Mouse (Mus musculus) right cerebral cortex, adult 2 months (tissue): ENCODE measurements at regions not wholly inside any gene's neighbourhood (a gene's known extent, or its start where the extent isn't known, plus 50 kb on each side); places are given as distances from the start of the nearest gene placed in this dataset.

ENCODE experiments used
- DNase-seq, 2 experiments: peaks; one replicate each; pipeline ENCODE4 v3.0.0; 2021 to 2022; ENCODE audit warnings: low spot score in 2 of 2

- DNase-seq, result no peak
These were observed 135.8 kb downstream of the Rnd3 start for GRCm38 (mm10) chr2:51013090-51013489.

DNA sequence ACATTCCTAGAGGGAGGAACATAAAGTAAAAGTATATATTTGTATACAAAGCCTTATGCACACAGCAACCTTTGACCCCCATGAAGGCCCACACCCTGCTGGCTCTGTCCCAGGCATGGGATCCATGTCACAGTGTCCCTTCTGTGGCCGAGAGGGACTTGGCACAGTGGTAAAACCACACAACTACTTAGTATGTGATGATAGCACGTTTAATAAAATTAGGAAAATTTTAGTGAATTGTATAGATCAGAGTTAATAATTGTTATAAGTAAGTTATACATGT lies 140.7 kb downstream of the Rnd3 start:
- DNase-seq, result no peak

- no peak for DNase-seq
These were observed 141.3 kb downstream of the Rnd3 start for GRCm38 (mm10) chr2:51007409-51008250.

- DNase-seq, result no peak
These were observed 142.1 kb downstream of the Rnd3 start for GRCm38 (mm10) chr2:51006818-51007217.

- DNase-seq, result no peak
These were observed 147.4 kb downstream of the Rnd3 start for GRCm38 (mm10) chr2:51001548-51001947.

DNA sequence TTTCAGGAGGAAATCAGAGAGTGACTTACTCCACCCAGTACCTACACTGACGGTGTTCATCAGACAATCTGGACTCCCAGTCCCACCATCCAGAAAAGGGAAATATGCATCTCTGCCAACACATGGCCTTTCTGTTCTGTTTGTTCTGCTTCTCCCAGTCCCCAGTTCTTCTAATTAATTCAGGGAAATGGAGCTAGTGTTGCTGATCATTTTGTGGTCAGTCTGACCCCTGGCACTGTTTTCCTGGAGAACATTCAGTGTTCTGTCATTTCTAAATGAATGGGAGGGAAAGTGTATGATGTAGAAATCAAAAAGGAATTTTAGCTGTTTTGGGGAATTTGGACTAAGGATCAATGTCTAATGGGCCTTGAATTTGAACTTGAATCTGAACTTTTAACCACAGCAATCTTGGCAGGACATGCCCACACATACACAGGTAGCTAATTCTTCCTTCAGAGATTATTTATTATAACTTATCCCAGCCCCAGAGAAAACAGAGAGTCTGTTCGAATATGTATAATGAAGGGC lies 165.0 kb downstream of the Rnd3 start:
- no peak for DNase-seq

GRCm38 (mm10) chr2:50982571-50982970 lies 166.3 kb downstream of the Rnd3 start:
- no peak for DNase-seq

DNA sequence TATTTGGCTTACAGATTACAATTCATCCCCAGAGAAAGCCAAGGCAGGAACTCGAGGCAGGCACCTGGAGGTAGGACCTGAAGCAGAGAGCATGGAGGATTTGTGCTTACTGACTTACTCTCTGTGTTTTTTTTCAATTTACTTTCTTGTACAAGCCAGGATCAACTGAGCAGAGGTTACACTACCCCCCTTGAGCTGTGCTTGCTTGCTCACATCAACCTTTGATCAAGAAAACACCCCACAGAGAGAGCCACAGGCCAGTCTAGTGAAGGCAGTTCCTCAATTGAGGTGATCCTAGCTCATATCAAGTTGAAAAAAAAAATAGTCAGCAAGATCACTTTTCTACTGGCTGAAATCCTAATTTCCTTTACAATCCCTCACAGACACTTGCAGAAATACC lies 170.6 kb downstream of the Rnd3 start:
- no peak for DNase-seq

DNA sequence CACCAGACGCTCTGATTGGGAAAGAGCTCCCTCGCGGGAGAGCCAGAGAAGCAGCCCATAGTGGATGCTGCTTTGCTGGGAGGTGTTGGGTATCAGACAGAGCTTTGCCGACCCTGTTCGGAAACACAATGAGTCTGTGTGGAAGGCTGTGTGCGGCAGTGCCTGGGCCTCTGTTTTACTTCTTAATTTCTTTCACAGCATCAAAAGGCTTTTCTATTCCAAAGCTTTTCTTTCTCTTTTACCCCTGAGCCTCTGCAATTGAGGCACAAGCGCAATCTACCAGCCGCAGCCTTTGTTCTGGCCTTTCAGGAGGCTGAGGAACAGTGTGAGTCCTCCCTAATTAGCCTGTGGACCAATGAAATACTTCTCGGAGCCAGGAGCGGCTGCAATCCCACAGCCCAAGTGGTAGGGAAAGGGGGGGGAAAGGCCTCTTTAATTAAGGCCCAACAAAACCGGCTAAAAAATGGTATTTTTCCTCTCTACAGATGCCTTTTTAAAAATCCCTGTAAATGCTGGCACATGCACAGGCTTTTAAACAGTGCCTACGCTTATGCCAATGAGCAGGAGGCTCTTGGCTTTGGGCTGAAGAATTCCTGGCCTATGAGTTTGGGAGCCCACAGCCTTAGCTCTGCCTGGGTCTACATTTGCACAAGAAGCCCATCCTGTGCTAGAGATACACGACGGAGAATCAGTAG lies 177.6 kb downstream of the Rnd3 start:
- peak; percentile 16 to 36 for DNase-seq

DNA sequence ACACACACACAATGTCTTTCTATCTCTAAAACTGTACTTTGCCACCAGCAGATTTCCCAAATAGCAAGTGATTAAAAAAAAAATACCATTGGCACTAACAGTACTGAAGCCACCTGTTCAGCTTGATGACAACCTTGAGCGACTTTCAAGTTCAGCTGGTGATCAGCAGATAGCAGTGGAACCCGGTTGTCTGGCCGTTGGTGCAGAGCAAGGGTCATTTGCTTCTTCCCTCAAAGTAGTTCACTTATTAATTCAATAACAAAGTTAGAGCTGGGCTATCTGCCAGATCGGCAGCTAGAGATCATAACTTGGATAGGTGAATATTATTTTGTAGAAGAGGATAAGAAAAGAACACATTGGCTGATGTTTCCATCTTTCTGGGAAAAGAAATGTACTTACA lies 180.5 kb downstream of the Rnd3 start:
- DNase-seq, result no peak

GRCm38 (mm10) chr2:50967826-50968225 lies 181.1 kb downstream of the Rnd3 start:
- no peak for DNase-seq

DNA sequence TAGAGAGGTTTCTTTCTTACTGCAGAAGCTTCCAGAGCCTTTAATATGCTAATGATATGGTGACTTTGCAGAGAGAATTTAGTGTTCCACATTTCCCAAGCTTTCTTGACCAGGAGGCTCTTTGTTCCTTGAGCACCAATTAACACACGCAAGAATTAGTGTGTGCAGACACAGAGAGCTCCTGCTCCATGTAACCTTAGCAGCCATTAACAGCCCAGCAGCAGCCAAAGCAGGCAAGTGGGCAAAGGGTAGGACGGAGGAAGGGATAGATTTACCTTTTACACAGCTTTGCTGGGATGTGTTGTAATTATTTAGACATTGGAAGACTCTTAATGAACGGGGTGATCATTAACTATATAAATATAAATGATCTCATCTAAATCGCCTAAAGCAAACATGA lies 181.8 kb downstream of the Rnd3 start:
- DNase-seq, result no peak

- DNase-seq, result no peak
These were observed 183.4 kb downstream of the Rnd3 start for GRCm38 (mm10) chr2:50965485-50966017.

DNA sequence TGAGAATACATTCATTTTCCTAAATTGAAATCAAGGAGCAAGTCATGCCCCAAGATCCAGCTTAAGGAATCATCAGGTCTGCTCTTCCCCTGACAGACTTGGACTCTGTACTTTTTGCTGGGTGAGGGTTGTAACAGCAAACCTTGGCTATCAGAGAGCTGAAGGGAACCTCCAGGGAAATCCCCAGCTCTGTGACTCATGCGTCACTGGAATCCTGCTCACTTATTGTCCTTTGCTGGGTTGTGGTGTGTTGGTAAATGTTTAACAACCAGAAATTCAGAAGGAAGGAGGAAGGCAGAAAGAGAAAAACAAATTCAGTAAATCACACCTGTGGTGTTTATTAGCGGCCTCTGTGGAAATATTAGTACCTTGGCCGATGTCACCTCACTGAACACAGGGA lies 184.8 kb downstream of the Rnd3 start:
- DNase-seq, result no peak

- no peak for DNase-seq
These were observed 187.9 kb downstream of the Rnd3 start for GRCm38 (mm10) chr2:50961049-50961448.

- DNase-seq, result no peak
These were observed 189.6 kb downstream of the Rnd3 start for GRCm38 (mm10) chr2:50959323-50959722.

GRCm38 (mm10) chr2:50954361-50955066 lies 194.4 kb downstream of the Rnd3 start:
- DNase-seq, result no peak

DNA sequence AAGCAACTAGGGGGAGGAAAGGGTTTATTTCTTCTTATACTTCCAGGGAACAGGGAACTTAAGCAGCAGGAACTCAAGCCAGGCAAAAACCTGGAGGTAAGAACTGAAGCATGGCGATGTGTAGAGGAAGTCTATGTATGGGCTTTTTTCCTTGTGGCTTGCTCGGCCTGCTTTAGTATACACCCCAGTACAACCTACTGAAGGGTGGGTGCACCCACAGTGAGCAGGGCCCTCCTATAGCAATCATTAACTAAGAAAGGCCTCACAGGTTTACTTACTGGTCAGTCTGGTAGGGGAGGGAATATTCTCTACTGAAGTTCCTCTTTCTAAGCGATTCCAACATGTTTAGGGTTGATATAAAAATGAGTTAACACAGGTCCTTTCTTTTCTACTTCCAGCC lies 197.9 kb downstream of the Rnd3 start:
- no peak for DNase-seq

GRCm38 (mm10) chr2:50949717-50950116 lies 199.2 kb downstream of the Rnd3 start:
- DNase-seq, result no peak

DNA sequence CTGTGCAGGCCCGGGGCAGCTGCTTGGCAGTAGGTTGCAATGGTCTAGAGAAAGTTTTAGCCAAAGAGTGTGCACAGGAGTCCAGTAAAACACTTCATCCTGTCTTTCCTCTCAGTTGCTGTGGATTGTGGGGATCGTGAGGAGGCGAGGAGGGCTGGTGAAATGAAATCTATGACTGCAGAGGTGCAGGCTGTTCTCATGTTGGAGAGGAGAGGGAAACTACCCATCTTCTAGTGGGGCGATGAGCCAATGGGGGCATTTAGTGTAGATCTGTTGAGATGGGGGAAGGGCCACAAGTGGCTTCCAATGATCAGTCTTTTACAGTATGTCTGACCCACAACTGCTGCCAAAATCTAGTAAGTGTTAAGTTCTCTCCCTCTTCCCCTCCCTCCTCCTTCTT lies 203.4 kb downstream of the Rnd3 start:
- no peak for DNase-seq

DNA sequence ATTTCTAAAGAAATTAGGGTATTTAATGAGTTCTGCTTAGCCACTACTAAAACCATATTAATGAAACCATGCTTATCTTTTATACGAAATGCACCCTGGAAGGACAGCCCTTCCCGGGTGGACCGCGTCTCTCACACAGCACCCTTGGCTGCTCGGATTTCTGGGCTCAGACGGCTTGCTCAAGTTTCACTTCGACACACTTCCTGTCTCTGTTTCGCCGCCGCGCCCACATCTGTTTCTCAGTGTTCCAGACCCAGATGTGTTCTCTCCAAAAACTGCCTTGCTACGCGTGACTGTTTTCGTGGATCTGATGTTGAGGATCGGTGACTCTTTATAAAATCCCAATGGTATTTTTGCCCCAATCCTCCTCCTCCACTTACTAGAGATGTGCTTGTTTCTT lies 205.7 kb downstream of the Rnd3 start:
- no peak for DNase-seq

GRCm38 (mm10) chr2:50942741-50943140 lies 206.2 kb downstream of the Rnd3 start:
- DNase-seq, result no peak
